Mouse (Mus musculus) adipocyte (in vitro differentiated cells): ENCODE data around the gene Nuak2.
"Not testable (repeated sequence)": the region's sequence is repeated elsewhere in the genome, so short reads cannot be mapped to it uniquely, and the experiment has no call there.

Source experiments
- DNase-seq: peaks from one replicate; pipeline ENCODE4 v3.0.0-alpha.2; 2016; ENCODE audit warnings: low spot score

Gene Nuak2

GRCm38 (mm10) chr1:132328565-132328964, 12.6 kb downstream of the Nuak2 start:
- no peak for DNase-seq

- no peak for DNase-seq
These were observed 13.7 kb downstream of the Nuak2 start for GRCm38 (mm10) chr1:132329656-132330055.

GRCm38 (mm10) chr1:132330397-132330796, 14.5 kb downstream of the Nuak2 start:
- DNase-seq, result no peak

GRCm38 (mm10) chr1:132331283-132331682, 15.4 kb downstream of the Nuak2 start:
- no peak for DNase-seq

GRCm38 (mm10) chr1:132333201-132333600, 17.3 kb downstream of the Nuak2 start:
- no peak for DNase-seq

GRCm38 (mm10) chr1:132333675-132334141, 17.8 kb downstream of the Nuak2 start:
- peak; percentile 71 for DNase-seq

GRCm38 (mm10) chr1:132334178-132334801, 18.4 kb downstream of the Nuak2 start:
- no peak for DNase-seq

GRCm38 (mm10) chr1:132335378-132335965, 19.5 kb downstream of the Nuak2 start:
- no peak for DNase-seq

GRCm38 (mm10) chr1:132336921-132337320, 21.0 kb downstream of the Nuak2 start:
- DNase-seq, result no peak

- DNase-seq, result no peak
These were observed 22.2 kb downstream of the Nuak2 start for GRCm38 (mm10) chr1:132338027-132338660.

GRCm38 (mm10) chr1:132341731-132342501, 26.0 kb downstream of the Nuak2 start:
- no peak for DNase-seq

GRCm38 (mm10) chr1:132342518-132342917, 26.6 kb downstream of the Nuak2 start:
- DNase-seq, result no peak

- DNase-seq, result no peak
These were observed 27.3 kb downstream of the Nuak2 start for GRCm38 (mm10) chr1:132343191-132343590.

- DNase-seq, result no peak
These were observed 27.7 kb downstream of the Nuak2 start for GRCm38 (mm10) chr1:132343656-132344055.

GRCm38 (mm10) chr1:132345514-132345913, 29.6 kb downstream of the Nuak2 start:
- no peak for DNase-seq

- DNase-seq, result peak; percentile 16
These were observed 30.4 kb downstream of the Nuak2 start for GRCm38 (mm10) chr1:132346134-132346851.

- no peak for DNase-seq
These were observed 31.0 kb downstream of the Nuak2 start for GRCm38 (mm10) chr1:132346951-132347350.

GRCm38 (mm10) chr1:132348401-132348800, 32.5 kb downstream of the Nuak2 start:
- DNase-seq, result no peak

- not testable (repeated sequence) for DNase-seq
These were observed 33.1 kb downstream of the Nuak2 start for GRCm38 (mm10) chr1:132349049-132349448.

GRCm38 (mm10) chr1:132349601-132350000, 33.7 kb downstream of the Nuak2 start:
- not testable (repeated sequence) for DNase-seq

GRCm38 (mm10) chr1:132351058-132351457, 35.1 kb downstream of the Nuak2 start:
- no peak for DNase-seq

GRCm38 (mm10) chr1:132353389-132353788, 37.5 kb downstream of the Nuak2 start:
- DNase-seq, result no peak
